Mouse (Mus musculus): ENCODE data around the gene 4933427I04Rik. TPM values are rescaled to one million over a fixed set of nuclear protein-coding genes. Genes with fewer than 3 reads are reported as not detected.

Gene 4933427I04Rik
- total and polyA plus RNA-seq, 3 experiments: not detected

GRCm38 (mm10) chr4:123893726-123894125 is 34.2 kb downstream of the 4933427I04Rik start:
- Histone ChIP-seq H3K4me3 (ENCODE audit: control insufficient read depth in 1 of 2, insufficient read depth in 1 of 2, low read depth in 2 of 2, low read length in 2 of 2) (no peak overlapping the region), H3K4me1 (ENCODE audit: control insufficient read depth in 1 of 2, insufficient read depth in 2 of 2, low read length in 2 of 2) (no peaks in the 10 kb centered on the region), H3K9ac (ENCODE audit: control insufficient read depth, low read depth, low read length, poor library complexity, severe bottlenecking) (no peak overlapping the region), H3K27ac (ENCODE audit: control insufficient read depth, low read depth, low read length) (no peak overlapping the region), H3K36me3 (ENCODE audit: control insufficient read depth in 1 of 2, insufficient read depth in 2 of 2, low read length in 2 of 2) (no peaks in the 10 kb centered on the region), H3K9me3 (replicated peaks; ENCODE audit: insufficient read depth, low read length) (no peaks in the 10 kb centered on the region), H3K27me3 (ENCODE audit: control insufficient read depth in 1 of 2, insufficient read depth in 2 of 2, low read length in 2 of 2) (no peaks in the 10 kb centered on the region), H3K79me2 (ENCODE audit: control insufficient read depth, insufficient read depth, low read length, poor library complexity) (no peaks in the 10 kb centered on the region)
- no peak for TF ChIP-seq TCF12 (IDR thresholded peaks at IDR 0.05; ENCODE audit: low read depth, low read length)
- no peak for TF ChIP-seq MYB (IDR thresholded peaks at IDR 0.05; ENCODE audit: low read depth, low read length)
- no peak for TF ChIP-seq MEF2A (IDR thresholded peaks at IDR 0.05; ENCODE audit: extremely low read depth, insufficient replicate concordance, low read depth, low read length, poor library complexity, severe bottlenecking)
- no peak for DNase-seq (ENCODE audit: low read depth, low spot score)

GRCm38 (mm10) chr4:123894295-123894694 is 34.8 kb downstream of the 4933427I04Rik start:
- Histone ChIP-seq H3K79me2 (ENCODE audit: control insufficient read depth, insufficient read depth, low read length, poor library complexity) (no peaks in the 10 kb centered on the region), H3K27ac (ENCODE audit: control insufficient read depth, low read depth, low read length) (no peak overlapping the region), H3K9ac (ENCODE audit: control insufficient read depth, low read depth, low read length, poor library complexity, severe bottlenecking) (no peak overlapping the region), H3K36me3 (ENCODE audit: control insufficient read depth in 1 of 2, insufficient read depth in 2 of 2, low read length in 2 of 2) (no peaks in the 10 kb centered on the region), H3K9me3 (replicated peaks; ENCODE audit: insufficient read depth, low read length) (no peaks in the 10 kb centered on the region), H3K4me3 (ENCODE audit: control insufficient read depth in 1 of 2, insufficient read depth in 1 of 2, low read depth in 2 of 2, low read length in 2 of 2) (no peak overlapping the region), H3K4me1 (ENCODE audit: control insufficient read depth in 1 of 2, insufficient read depth in 2 of 2, low read length in 2 of 2) (no peaks in the 10 kb centered on the region), H3K27me3 (ENCODE audit: control insufficient read depth in 1 of 2, insufficient read depth in 2 of 2, low read length in 2 of 2) (no peaks in the 10 kb centered on the region)
- no peak for DNase-seq (ENCODE audit: low read depth, low spot score)
- TF ChIP-seq HCFC1 (IDR thresholded peaks at IDR 0.05; ENCODE audit: low read depth, low read length) (no peak), MYB (IDR thresholded peaks at IDR 0.05; ENCODE audit: low read depth, low read length) (no peak), CHD2 (IDR thresholded peaks at IDR 0.05; ENCODE audit: low read length) (no peak), KAT2A (conservative IDR thresholded peaks at IDR 0.05; ENCODE audit: low read depth, low read length) (no peak), USF1 (IDR thresholded peaks at IDR 0.05; ENCODE audit: low read depth, low read length) (no peak), TCF12 (IDR thresholded peaks at IDR 0.05; ENCODE audit: low read depth, low read length) (no peak), MAZ (IDR thresholded peaks at IDR 0.05; ENCODE audit: low read depth, low read length) (no peak), RAD21 (IDR thresholded peaks at IDR 0.05; ENCODE audit: low read depth, low read length) (no peak), TBP (IDR thresholded peaks at IDR 0.05; ENCODE audit: low read depth, low read length) (no peak), ELF1 (IDR thresholded peaks at IDR 0.05; ENCODE audit: low read depth, low read length) (no peak), MAFK (IDR thresholded peaks at IDR 0.05; ENCODE audit: borderline replicate concordance, low read depth, low read length) (no peak), SMC3 (IDR thresholded peaks at IDR 0.05; ENCODE audit: low read depth, low read length) (no peak), ETS1 (IDR thresholded peaks at IDR 0.05; ENCODE audit: low read depth, low read length) (no peak), ZC3H11A (IDR thresholded peaks at IDR 0.05; ENCODE audit: low read depth, low read length) (no peak), GATA1 (IDR thresholded peaks at IDR 0.05; ENCODE audit: low read depth, low read length) (no peak), ZKSCAN1 (IDR thresholded peaks at IDR 0.05; ENCODE audit: low read depth, low read length) (no peak), EP300 (IDR thresholded peaks at IDR 0.05; ENCODE audit: low read depth in 1 of 2, low read length in 2 of 2) (no peak)
